Mouse (Mus musculus): Measurements from ENCODE around the gene Trabd2b. TPM values are rescaled to one million over a fixed set of nuclear protein-coding genes. Genes with fewer than 3 reads are reported as not detected.

Trabd2b gene
- polyA plus RNA-seq, 1 experiment from 2014 or later, result 1.5 TPM

- Histone ChIP-seq H3K9me3 (no peaks in the 10 kb centered on the region), H3K27ac (no peak overlapping the region), H3K36me3 (no peaks in the 10 kb centered on the region), H3K4me1 (replicated peaks) (peaks cover 6% of the 10 kb centered on the region), H3K4me3 (no peak overlapping the region), H3K27me3 (ENCODE audit: insufficient read depth, poor library complexity, severe bottlenecking) (no peaks in the 10 kb centered on the region)
- no peak for DNase-seq (ENCODE audit: low spot score)
- 77% methylated on average over 3 of the region's 3 CpGs for WGBS
These were observed 139.1 kb downstream of the Trabd2b start for GRCm38 (mm10) chr4:114545481-114546200.

DNA sequence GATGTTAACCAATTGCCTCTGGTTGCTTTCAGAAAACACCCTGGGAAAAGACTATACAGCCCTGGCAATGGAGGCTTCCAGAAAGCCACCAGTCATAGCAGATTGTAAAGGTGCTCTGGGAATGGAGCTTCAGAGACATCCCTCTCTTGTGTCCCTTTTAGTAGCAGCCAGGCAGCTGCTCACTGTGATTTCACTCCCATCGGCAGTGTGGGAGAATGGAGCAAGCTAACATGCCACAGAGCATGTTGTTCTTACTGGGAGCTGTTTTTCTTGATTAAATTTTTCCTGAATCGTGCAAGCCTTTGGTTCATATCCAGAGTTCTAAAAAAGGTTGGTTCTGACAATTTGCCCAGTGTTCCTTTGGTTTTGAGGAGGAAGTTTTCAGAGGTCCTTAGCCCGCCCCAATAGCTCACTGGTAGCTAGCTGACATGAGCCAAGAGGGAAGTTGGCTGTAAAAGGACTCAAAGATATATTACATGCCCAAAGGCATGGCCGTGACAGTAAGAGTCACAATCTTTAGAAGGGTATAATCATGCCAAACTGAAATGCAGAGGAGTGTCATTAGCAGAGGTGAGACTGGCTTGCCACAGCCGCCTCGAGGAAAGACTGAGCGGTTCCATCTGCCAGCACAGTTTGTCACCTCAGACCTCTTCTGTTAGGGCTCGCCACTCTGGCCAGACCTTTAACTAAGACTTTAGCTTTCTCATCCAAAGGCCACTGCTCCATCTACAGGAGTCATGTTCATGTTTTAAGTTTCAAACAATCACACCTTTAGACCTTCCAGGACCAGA, 141.3 kb downstream of the Trabd2b start:
- H3K4me3 ChIP-seq, result no peak overlapping the region
- no peaks in the 10 kb centered on the region for H3K36me3 ChIP-seq
- no peak for DNase-seq (ENCODE audit: low spot score)
- peaks cover 15% of the 10 kb centered on the region for H3K4me1 ChIP-seq (replicated peaks)
- H3K9me3 ChIP-seq, result no peaks in the 10 kb centered on the region
- H3K27ac ChIP-seq, result no peak overlapping the region
- H3K27me3 ChIP-seq (ENCODE audit: insufficient read depth, poor library complexity, severe bottlenecking), result no peaks in the 10 kb centered on the region
- 88% methylated on average over 8 of the region's 8 CpGs for WGBS

- no peak overlapping the region for H3K4me3 ChIP-seq
- no peaks in the 10 kb centered on the region for H3K9me3 ChIP-seq
- 93% methylated on average over 3 of the region's 3 CpGs for WGBS
- H3K4me1 ChIP-seq (replicated peaks), result peaks cover 15% of the 10 kb centered on the region
- no peaks in the 10 kb centered on the region for H3K36me3 ChIP-seq
- H3K27me3 ChIP-seq (ENCODE audit: insufficient read depth, poor library complexity, severe bottlenecking), result no peaks in the 10 kb centered on the region
- H3K27ac ChIP-seq, result no peak overlapping the region
- no peak for DNase-seq (ENCODE audit: low spot score)
These were observed 143.0 kb downstream of the Trabd2b start for GRCm38 (mm10) chr4:114549487-114549886.

- Histone ChIP-seq H3K4me3 (no peak overlapping the region), H3K4me1 (replicated peaks) (peaks cover 15% of the 10 kb centered on the region), H3K27me3 (ENCODE audit: insufficient read depth, poor library complexity, severe bottlenecking) (no peaks in the 10 kb centered on the region), H3K27ac (peak overlapping the region; percentile 56), H3K36me3 (no peaks in the 10 kb centered on the region), H3K9me3 (no peaks in the 10 kb centered on the region)
- 45% methylated on average over 11 of the region's 11 CpGs for WGBS
- DNase-seq (ENCODE audit: low spot score), result no peak
These were observed 144.1 kb downstream of the Trabd2b start for GRCm38 (mm10) chr4:114550471-114551156.

GRCm38 (mm10) chr4:114556880-114557279, 150.4 kb downstream of the Trabd2b start:
- 85% methylated on average over 5 of the region's 5 CpGs for WGBS
- no peaks in the 10 kb centered on the region for H3K9me3 ChIP-seq

DNA sequence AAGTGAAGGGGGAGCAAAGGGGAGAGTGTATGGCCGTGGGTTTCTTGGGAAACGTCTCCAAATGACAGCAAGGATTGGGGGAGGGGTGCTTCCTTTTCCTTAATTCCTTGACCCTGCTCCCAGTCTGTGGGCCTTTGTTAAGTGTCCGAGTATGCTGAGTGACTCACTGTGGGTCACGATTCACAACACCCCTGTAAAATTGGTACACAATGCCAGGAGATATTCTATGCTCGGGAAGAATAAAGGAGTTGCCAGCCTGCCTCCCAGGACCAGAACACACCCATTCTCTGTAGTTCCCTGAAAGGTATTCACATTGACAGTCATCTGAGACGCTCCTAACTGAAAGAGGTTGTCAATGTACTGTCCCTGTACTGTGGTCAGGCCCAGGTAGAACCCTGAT, 151.2 kb downstream of the Trabd2b start:
- H3K27me3 ChIP-seq (ENCODE audit: insufficient read depth, poor library complexity, severe bottlenecking), result no peaks in the 10 kb centered on the region
- H3K9me3 ChIP-seq, result no peaks in the 10 kb centered on the region
- no peak overlapping the region for H3K4me3 ChIP-seq
- no peak overlapping the region for H3K27ac ChIP-seq
- peaks cover 32% of the 10 kb centered on the region for H3K4me1 ChIP-seq (replicated peaks)
- no peak for DNase-seq (ENCODE audit: low spot score)
- 37% methylated on average over 6 of the region's 6 CpGs for WGBS
- no peaks in the 10 kb centered on the region for H3K36me3 ChIP-seq

More at GRCm38 (mm10) chr4:114556880-114557279, 150.4 kb downstream of the Trabd2b start:
- Histone ChIP-seq H3K4me1 (replicated peaks) (peaks cover 32% of the 10 kb centered on the region), H3K27ac (no peak overlapping the region), H3K36me3 (no peaks in the 10 kb centered on the region), H3K4me3 (no peak overlapping the region), H3K27me3 (ENCODE audit: insufficient read depth, poor library complexity, severe bottlenecking) (no peaks in the 10 kb centered on the region)
- no peak for DNase-seq (ENCODE audit: low spot score)

DNA sequence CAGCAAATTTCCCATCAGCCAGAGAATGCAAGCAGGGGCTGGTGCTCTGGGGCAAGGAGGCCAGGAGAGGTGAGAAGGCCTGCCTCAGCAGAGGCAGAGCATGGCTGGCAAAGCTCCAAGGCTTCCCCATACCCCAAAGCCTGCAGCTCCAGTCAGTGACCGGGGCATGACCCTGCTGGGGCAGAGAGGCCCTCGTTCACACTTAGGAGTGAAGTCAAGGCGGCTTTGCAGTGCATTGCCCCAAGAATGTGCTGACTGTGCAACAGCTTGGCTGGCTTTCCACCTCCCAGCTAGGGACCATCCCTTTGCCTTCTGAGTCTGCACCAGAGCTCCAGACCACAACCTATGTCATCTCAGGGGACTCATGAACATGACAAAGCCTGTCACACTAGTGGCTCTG, 152.0 kb downstream of the Trabd2b start:
- no peak overlapping the region for H3K4me3 ChIP-seq
- no peaks in the 10 kb centered on the region for H3K9me3 ChIP-seq
- peaks cover 32% of the 10 kb centered on the region for H3K4me1 ChIP-seq (replicated peaks)
- 51% methylated on average over 3 of the region's 3 CpGs for whole genome bisulfite sequencing
- H3K27me3 ChIP-seq (ENCODE audit: insufficient read depth, poor library complexity, severe bottlenecking), result no peaks in the 10 kb centered on the region
- H3K27ac ChIP-seq, result 0 out of 2 replicates have a peak overlapping the region, but pooled peaks have one; percentile 40
- peak; percentile 47 for DNase-seq (ENCODE audit: low spot score)
- H3K36me3 ChIP-seq, result no peaks in the 10 kb centered on the region

- WGBS, result 89% methylated on average over 17 of the region's 17 CpGs
- H3K36me3 ChIP-seq, result no peaks in the 10 kb centered on the region
These were observed 154.2 kb downstream of the Trabd2b start for GRCm38 (mm10) chr4:114560638-114561216.

GRCm38 (mm10) chr4:114564131-114564695, 157.7 kb downstream of the Trabd2b start:
- Histone ChIP-seq H3K4me1 (replicated peaks) (peaks cover 41% of the 10 kb centered on the region), H3K36me3 (no peaks in the 10 kb centered on the region), H3K27ac (peak overlapping the region; percentile 75), H3K27me3 (ENCODE audit: insufficient read depth, poor library complexity, severe bottlenecking) (no peaks in the 10 kb centered on the region), H3K9me3 (no peaks in the 10 kb centered on the region), H3K4me3 (no peak overlapping the region)
- DNase-seq (ENCODE audit: low spot score), result peak; percentile 42
- 51% methylated on average over 5 of the region's 5 CpGs for WGBS

More at GRCm38 (mm10) chr4:114560638-114561216, 154.2 kb downstream of the Trabd2b start:
- Histone ChIP-seq H3K9me3 (no peaks in the 10 kb centered on the region), H3K27ac (no peak overlapping the region), H3K4me1 (replicated peaks) (peaks cover 50% of the 10 kb centered on the region), H3K27me3 (ENCODE audit: insufficient read depth, poor library complexity, severe bottlenecking) (no peaks in the 10 kb centered on the region), H3K4me3 (no peak overlapping the region)
- no peak for DNase-seq (ENCODE audit: low spot score)

DNA sequence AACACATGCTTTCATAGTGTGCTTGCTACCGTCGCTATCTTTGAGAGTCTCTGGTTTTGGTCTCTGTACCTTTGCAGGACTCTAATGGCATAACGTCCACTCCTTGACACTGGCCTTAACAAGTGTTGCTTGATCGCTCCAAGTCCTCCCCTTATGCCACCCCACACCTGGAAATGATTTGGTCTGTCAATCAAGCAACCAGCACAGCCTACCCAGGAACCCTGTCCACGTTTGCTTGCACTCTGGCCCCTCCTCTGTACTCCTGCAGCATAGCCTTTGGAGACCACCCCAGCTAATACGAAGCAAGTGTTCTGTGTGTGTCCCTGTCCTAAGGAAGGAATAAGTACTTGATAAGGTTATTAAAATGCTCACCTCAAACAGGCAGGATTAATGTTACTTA, 161.1 kb downstream of the Trabd2b start:
- peak; percentile 57 for DNase-seq (ENCODE audit: low spot score)
- Histone ChIP-seq H3K4me3 (no peak overlapping the region), H3K27ac (no peak overlapping the region; the same call in 1 of the 2 replicates), H3K4me1 (replicated peaks) (peaks cover 39% of the 10 kb centered on the region), H3K9me3 (no peaks in the 10 kb centered on the region), H3K27me3 (ENCODE audit: insufficient read depth, poor library complexity, severe bottlenecking) (no peaks in the 10 kb centered on the region), H3K36me3 (no peaks in the 10 kb centered on the region)
- 64% methylated on average over 6 of the region's 6 CpGs for WGBS

DNA sequence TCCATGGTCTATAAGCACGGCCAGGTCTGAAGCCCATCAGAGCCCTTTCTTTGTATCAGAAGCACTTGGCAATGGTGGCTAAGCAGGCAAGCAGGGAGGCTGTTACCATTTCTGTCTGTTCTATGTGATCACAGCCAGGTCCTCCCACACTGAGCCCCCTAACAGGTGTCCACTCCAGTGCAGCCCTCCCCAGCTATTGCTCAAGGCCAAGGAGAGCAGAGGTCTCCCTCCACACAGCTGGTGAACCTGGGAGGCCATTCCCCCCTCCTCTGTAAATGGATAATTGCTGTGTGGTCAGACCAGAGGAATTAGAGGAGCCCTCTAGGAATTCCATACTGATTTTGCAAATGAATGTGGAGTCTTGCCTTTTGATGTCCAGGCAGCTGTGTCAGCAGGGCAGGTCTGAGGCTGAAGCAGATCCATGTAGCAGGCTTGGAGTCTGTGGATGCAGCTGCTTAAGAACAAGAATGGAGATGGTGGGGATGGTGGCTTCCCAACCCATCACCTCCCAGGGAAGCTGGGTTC, 161.6 kb downstream of the Trabd2b start:
- Histone ChIP-seq H3K4me3 (no peak overlapping the region), H3K9me3 (no peaks in the 10 kb centered on the region), H3K36me3 (no peaks in the 10 kb centered on the region), H3K27me3 (ENCODE audit: insufficient read depth, poor library complexity, severe bottlenecking) (no peaks in the 10 kb centered on the region), H3K27ac (0 out of 2 replicates have a peak overlapping the region, but pooled peaks have one; percentile 30), H3K4me1 (replicated peaks) (peaks cover 39% of the 10 kb centered on the region)
- DNase-seq (ENCODE audit: low spot score), result peak; percentile 14
- 81% methylated on average over 1 of the region's 1 CpGs for WGBS
